In genomic region chr15:97784092-97784559, GRCm38 (mm10) we compare ENCODE assay signal across 8 mouse cellular contexts. TPM values are rescaled to one million over a fixed set of nuclear protein-coding genes. Genes with fewer than 3 reads are reported as not detected.
A peak's percentile ranks its signal among the peaks of the same experiment; 100 is the strongest.
DNase-seq lines count a peak whose midpoint lies in the region; ATAC-seq and TF ChIP-seq lines count a peak whose summit lies in the region.

No protein-coding gene starts in this region.

- peak; percentile 13 to 100; a peak in 3 of 4 replicates for TF ChIP-seq CTCF in CH12.LX (conservative IDR thresholded peaks at IDR 0.05 in 1 of 2, IDR thresholded peaks at IDR 0.05 in 1 of 2; ENCODE audit: low read depth in 2 of 2, low read length in 2 of 2)
- TF ChIP-seq CTCF in liver, postnatal 0 days (IDR thresholded peaks at IDR 0.05; ENCODE audit: low read depth) = peak; percentile 96
- peak; percentile 67; the same call in 1 of the 2 replicates for TF ChIP-seq CTCF in testis, adult 2 months (IDR thresholded peaks at IDR 0.05; ENCODE audit: control insufficient read depth, insufficient read depth, insufficient replicate concordance, low read depth, low read length)

- peak; percentile 87 for ATAC-seq in forebrain, embryonic 11.5 days (replicated peaks; ENCODE audit: low FRiP score)
- ATAC-seq in liver, postnatal 0 days = peak; percentile 81
- peak; percentile 80 for ATAC-seq in neural tube, embryonic 13.5 days (ENCODE audit: low read depth)

- peaks cover 0 to 20% of the 10 kb centered on the region in 2 experiments for H3K36me3 ChIP-seq in CH12.LX (replicated peaks in 1 of 2; ENCODE audit: control insufficient read depth in 1 of 2, insufficient read depth in 1 of 2, low read length in 1 of 2)
- no peaks in the 10 kb centered on the region for H3K36me3 ChIP-seq in forebrain, embryonic 11.5 days (ENCODE audit: control insufficient read depth, insufficient read depth, low read length)
- H3K36me3 ChIP-seq in liver, postnatal 0 days (replicated peaks; ENCODE audit: insufficient read depth, low read length) = no peaks in the 10 kb centered on the region
- no peaks in the 10 kb centered on the region for H3K36me3 ChIP-seq in neural tube, embryonic 13.5 days
- no peaks in the 10 kb centered on the region for H3K36me3 ChIP-seq in testis, adult 2 months (ENCODE audit: control insufficient read depth, insufficient read depth, low read length)

- no peak for TF ChIP-seq EP300 in CH12.LX (IDR thresholded peaks at IDR 0.05; ENCODE audit: low read length)
- no peak for TF ChIP-seq EP300 in liver, postnatal 0 days (IDR thresholded peaks at IDR 0.05; ENCODE audit: low read depth)

- H3K27me3 ChIP-seq in CH12.LX (replicated peaks) = no peaks in the 10 kb centered on the region
- peaks cover 8% of the 10 kb centered on the region for H3K27me3 ChIP-seq in forebrain, embryonic 11.5 days (ENCODE audit: control insufficient read depth, insufficient read depth, low read length)
- 0 out of 2 replicates have a peak, but pooled peaks cover 6% of the 10 kb centered on the region for H3K27me3 ChIP-seq in liver, postnatal 0 days (ENCODE audit: insufficient read depth, low read length)
- peaks cover 21% of the 10 kb centered on the region for H3K27me3 ChIP-seq in neural tube, embryonic 13.5 days
- no peaks in the 10 kb centered on the region for H3K27me3 ChIP-seq in testis, adult 2 months (ENCODE audit: control insufficient read depth, insufficient read depth, low read length)

- peaks cover 21 to 82% of the 10 kb centered on the region in 2 experiments for H3K4me1 ChIP-seq in CH12.LX (ENCODE audit: control insufficient read depth in 1 of 2, insufficient read depth in 2 of 2)
- peaks cover 9% of the 10 kb centered on the region; the same call in 1 of the 2 replicates for H3K4me1 ChIP-seq in forebrain, embryonic 11.5 days (replicated peaks; ENCODE audit: control insufficient read depth, insufficient read depth, low read length)
- peaks cover 45% of the 10 kb centered on the region for H3K4me1 ChIP-seq in liver, postnatal 0 days (ENCODE audit: insufficient read depth)
- peaks cover 49% of the 10 kb centered on the region for H3K4me1 ChIP-seq in neural tube, embryonic 13.5 days (replicated peaks)
- H3K4me1 ChIP-seq in testis, adult 2 months (ENCODE audit: control insufficient read depth, insufficient read depth, low read length) = peaks cover 8% of the 10 kb centered on the region

- no peak overlapping the region for H3K27ac ChIP-seq in CH12.LX (ENCODE audit: insufficient read depth, low read depth)
- 0 out of 2 replicates have a peak overlapping the region, but pooled peaks have one; percentile 12 for H3K27ac ChIP-seq in forebrain, embryonic 11.5 days (ENCODE audit: low read depth, low read length)
- H3K27ac ChIP-seq in liver, postnatal 0 days (ENCODE audit: low read depth) = peak overlapping the region; percentile 93
- H3K27ac ChIP-seq in neural tube, embryonic 13.5 days (replicated peaks) = peak overlapping the region; percentile 49
- H3K27ac ChIP-seq in testis, adult 2 months (ENCODE audit: control insufficient read depth, insufficient read depth, low read depth, low read length) = peak overlapping the region; percentile 43; the same call in 1 of the 2 replicates

- H3K9me3 ChIP-seq in CH12.LX (replicated peaks; ENCODE audit: low read length) = no peaks in the 10 kb centered on the region
- no peaks in the 10 kb centered on the region for H3K9me3 ChIP-seq in forebrain, embryonic 11.5 days (ENCODE audit: control insufficient read depth, low read length)
- no peaks in the 10 kb centered on the region for H3K9me3 ChIP-seq in liver, postnatal 0 days (ENCODE audit: low read length)
- no peaks in the 10 kb centered on the region for H3K9me3 ChIP-seq in neural tube, embryonic 13.5 days

- TF ChIP-seq RAD21 in CH12.LX (IDR thresholded peaks at IDR 0.05; ENCODE audit: low read depth, low read length) = peak; percentile 65

- intact Hi-C loops in heart, postnatal 10 days (cut with DNase I) = loop anchor here (1.0 to 2.0 kb wide), 2 partner anchors 57 to 65 kb away; no protein-coding TSS in a partner anchor

- H3K79me2 ChIP-seq in CH12.LX (replicated peaks; ENCODE audit: control insufficient read depth, extremely low read depth, insufficient read depth, poor library complexity, severe bottlenecking) = peaks cover 9% of the 10 kb centered on the region

- H3K4me3 ChIP-seq in CH12.LX (replicated peaks in 1 of 3; ENCODE audit: low read depth in 2 of 3, low read length in 2 of 3, poor library complexity in 1 of 3) = peak overlapping the region; percentile 76 to 90 (median 81)
- H3K4me3 ChIP-seq in forebrain, embryonic 11.5 days (ENCODE audit: low read depth, low read length) = peak overlapping the region; percentile 78
- H3K4me3 ChIP-seq in liver, postnatal 0 days (ENCODE audit: low read depth, low read length) = peak overlapping the region; percentile 88
- peak overlapping the region; percentile 78 for H3K4me3 ChIP-seq in neural tube, embryonic 13.5 days
- H3K4me3 ChIP-seq in testis, adult 2 months (ENCODE audit: control insufficient read depth, low read depth, low read length) = peak overlapping the region; percentile 84

- 3% methylated on average over 39 of the region's 39 CpGs for WGBS in forebrain, embryonic 11.5 days
- WGBS in large intestine, adult 2 months = 2% methylated on average over 39 of the region's 39 CpGs
- 3% methylated on average over 36 of the region's 39 CpGs for WGBS in liver, postnatal 0 days (ENCODE audit: insufficient replicate concordance)
- 3% methylated on average over 39 of the region's 39 CpGs for WGBS in neural tube, embryonic 13.5 days

- H3K9ac ChIP-seq in CH12.LX (ENCODE audit: insufficient read depth, low read depth) = peak overlapping the region; percentile 69
- peak overlapping the region; percentile 83 for H3K9ac ChIP-seq in forebrain, embryonic 11.5 days (ENCODE audit: low read length)
- peak overlapping the region; percentile 92 for H3K9ac ChIP-seq in liver, postnatal 0 days (replicated peaks)
- H3K9ac ChIP-seq in neural tube, embryonic 13.5 days = peak overlapping the region; percentile 94

- dilution Hi-C loops in CH12.LX (cut with MboI; ENCODE audit: extremely low pct_ligation_motif_present, extremely low pct_unique_long_range_greater_than_20kb, low sequenced_read_pairs) = loop anchor here (25.0 kb wide), 1 partner anchor 178 kb away; the partner anchor contains the start of gene Tmem106c

- TF ChIP-seq POLR2A in CH12.LX (IDR thresholded peaks at IDR 0.05; ENCODE audit: low read depth, low read length) = peak; percentile 81
- peak; percentile 66 for TF ChIP-seq POLR2A in testis, adult 2 months (IDR thresholded peaks at IDR 0.05; ENCODE audit: control insufficient read depth, low read depth, low read length)

- in situ Hi-C loops in CH12.LX (cut with MboI; ENCODE audit: low pct_ligation_motif_present, low pct_unique_long_range_greater_than_20kb, low sequenced_read_pairs) = no loop called here

- H3K4me2 ChIP-seq in CH12.LX (ENCODE audit: insufficient read depth, low read depth, poor library complexity, severe bottlenecking) = no peak overlapping the region
- peak overlapping the region; percentile 92 for H3K4me2 ChIP-seq in forebrain, embryonic 11.5 days (ENCODE audit: low read depth, low read length, severe bottlenecking)
- peak overlapping the region; percentile 86 for H3K4me2 ChIP-seq in liver, postnatal 0 days (ENCODE audit: low read depth, low read length)
- H3K4me2 ChIP-seq in neural tube, embryonic 13.5 days = peak overlapping the region; percentile 80

- peak; percentile 93 for DNase-seq in CH12.LX (ENCODE audit: extremely low read depth)
- peak; percentile 79 for DNase-seq in c-Kit-positive CD71-negative TER-119-negative erythroid progenitor cells, embryonic 14.5 days (ENCODE audit: low read depth)
- DNase-seq in forebrain, embryonic 11.5 days (ENCODE audit: low spot score) = peak; percentile 95
- peak; percentile 91 to 93 for DNase-seq in heart, postnatal 10 days
- DNase-seq in large intestine, adult 2 months (ENCODE audit: low read depth, low spot score) = peak; percentile 48
- peak; percentile 97 for DNase-seq in liver, postnatal 0 days

TF ChIP-seq in CH12.LX, 34 proteins besides CTCF, POLR2A, EP300 and RAD21 (continues in another document):
- TF ChIP-seq TCF12 (IDR thresholded peaks at IDR 0.05; ENCODE audit: low read depth, low read length) = peak; percentile 81
- peak; percentile 80; the same call in 1 of the 2 replicates for TF ChIP-seq ZMIZ1 (IDR thresholded peaks at IDR 0.05; ENCODE audit: low read depth, low read length)
- TF ChIP-seq ELF1 (IDR thresholded peaks at IDR 0.05; ENCODE audit: low read depth, low read length) = peak; percentile 23; the same call in 1 of the 2 replicates

RNA-seq across cellular contexts. Expression of gene Slc48a1, which starts 5.8 kb away (rescaled TPM):
- total RNA-seq in CH12.LX (2012; rRNA removed) (35.0 and 39.4 TPM in 2 replicates), CH12.LX (2014; rRNA removed) (23.2 and 25.4 TPM in 2 replicates)
- 50.6 and 56.0 TPM in 2 replicates for polyA plus RNA-seq in CH12.LX (2012; ENCODE audit: insufficient read length, low read depth)
- polyA plus RNA-seq in forebrain, embryonic 11.5 days (2014; fragmentation: Nextera tagmentation; extraction: Ambion mirVana) = 32.1 and 32.9 TPM in 2 replicates
- total RNA-seq in heart, postnatal 10 days (2021) = 10 to 100 TPM; 62.0 to 71.0 TPM
- polyA plus RNA-seq in large intestine, adult 2 months (2012; rRNA removed) = 26.5 and 27.4 TPM in 2 replicates
- polyA plus RNA-seq in liver, postnatal 0 days (2015; fragmentation: Nextera tagmentation; extraction: Ambion mirVana) = 59.0 and 61.1 TPM in 2 replicates
- 54.5 and 66.0 TPM in 2 replicates for polyA plus RNA-seq in neural tube, embryonic 13.5 days (2015; fragmentation: Nextera tagmentation; extraction: Ambion mirVana)
- 16.3 and 17.0 TPM in 2 replicates for polyA plus RNA-seq in testis, adult 2 months (2012; rRNA removed)

RNA-seq across cellular contexts. Expression of gene Rapgef3, which starts 16.4 kb away (rescaled TPM):
- total RNA-seq in CH12.LX (2012; rRNA removed) (2.8 and 3.4 TPM in 2 replicates), CH12.LX (2014; rRNA removed) (2.2 and 3.2 TPM in 2 replicates)
- 1.7 and 2.5 TPM in 2 replicates for polyA plus RNA-seq in CH12.LX (2012; ENCODE audit: insufficient read length, low read depth)
- polyA plus RNA-seq in forebrain, embryonic 11.5 days (2014; fragmentation: Nextera tagmentation; extraction: Ambion mirVana) = 4.8 and 5.5 TPM in 2 replicates
- 10 to 100 TPM; 29.2 to 30.7 TPM for total RNA-seq in heart, postnatal 10 days (2021)
- 16.3 and 18.9 TPM in 2 replicates for polyA plus RNA-seq in large intestine, adult 2 months (2012; rRNA removed)
- polyA plus RNA-seq in liver, postnatal 0 days (2015; fragmentation: Nextera tagmentation; extraction: Ambion mirVana) = 1.5 and 1.9 TPM in 2 replicates
- 10.8 and 12.0 TPM in 2 replicates for polyA plus RNA-seq in neural tube, embryonic 13.5 days (2015; fragmentation: Nextera tagmentation; extraction: Ambion mirVana)
- polyA plus RNA-seq in testis, adult 2 months (2012; rRNA removed) = 16.1 and 16.3 TPM in 2 replicates

RNA-seq across cellular contexts. Expression of gene Endou, which starts 53.0 kb away (rescaled TPM):
- total RNA-seq in CH12.LX (2012; rRNA removed) (38.9 and 49.5 TPM in 2 replicates), CH12.LX (2014; rRNA removed) (60.5 and 66.9 TPM in 2 replicates)
- 64.0 and 69.8 TPM in 2 replicates for polyA plus RNA-seq in CH12.LX (2012; ENCODE audit: insufficient read length, low read depth)
- 0.33 TPM in 1 of 2 replicates, not detected in the other for polyA plus RNA-seq in forebrain, embryonic 11.5 days (2014; fragmentation: Nextera tagmentation; extraction: Ambion mirVana)
- total RNA-seq in heart, postnatal 10 days (2021) = 1 to 10 TPM; 3.8 to 4.0 TPM
- polyA plus RNA-seq in large intestine, adult 2 months (2012; rRNA removed) = 0.66 and 0.99 TPM in 2 replicates
- 0.66 and 0.82 TPM in 2 replicates for polyA plus RNA-seq in liver, postnatal 0 days (2015; fragmentation: Nextera tagmentation; extraction: Ambion mirVana)
- polyA plus RNA-seq in neural tube, embryonic 13.5 days (2015; fragmentation: Nextera tagmentation; extraction: Ambion mirVana) = 0.25 and 0.29 TPM in 2 replicates
- polyA plus RNA-seq in testis, adult 2 months (2012; rRNA removed) = 0.89 and 1.1 TPM in 2 replicates

Comparison
In these comparisons a context has a peak if more than half of its experiments do, and no peak if none do; other contexts are left out.
1. RNA of gene Endou, which starts 53.0 kb away (polyA plus RNA-seq): 64.0 to 69.8 TPM in CH12.LX; 0.89 to 1.1 TPM in testis, adult 2 months, 0.66 to 0.82 TPM in liver, postnatal 0 days, 0.66 to 0.99 TPM in large intestine, adult 2 months, 0.25 to 0.29 TPM in neural tube, embryonic 13.5 days and 0.33 TPM in forebrain, embryonic 11.5 days; every median in the first group is over 10 times any median in the second.
2. Peak in every context shown above with its lines, with median percentiles within 50 percentile points of each other: DNase-seq, H3K4me3 ChIP-seq, H3K9ac ChIP-seq, CTCF ChIP-seq and ATAC-seq.